17 mouse cellular contexts compared by ENCODE assay signal in the genomic region with DNA sequence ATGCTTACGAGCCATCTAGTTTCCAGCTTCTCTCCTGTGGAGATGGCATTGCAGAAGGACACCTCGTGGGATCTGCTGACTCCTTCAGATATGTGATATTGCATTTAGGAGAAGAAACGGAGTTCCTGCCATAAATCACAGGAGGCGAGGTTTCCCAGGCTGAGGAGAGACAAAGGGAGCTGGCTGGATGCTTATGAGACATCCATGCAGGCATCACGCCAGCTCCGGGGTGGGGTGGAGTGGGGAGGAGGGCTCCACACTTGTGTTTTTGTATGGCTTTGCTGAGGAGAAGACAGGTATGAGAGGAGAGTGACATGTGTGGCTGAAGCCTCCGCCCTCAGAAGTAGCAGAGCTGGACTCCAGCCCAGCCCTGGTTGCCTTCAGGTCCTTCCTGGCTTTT. TPM values are rescaled to one million over a fixed set of nuclear protein-coding genes. Genes with fewer than 3 reads are reported as not detected.
DNase-seq lines count a peak whose midpoint lies in the region; ATAC-seq and TF ChIP-seq lines count a peak whose summit lies in the region.
"Had no signal": no experiment of that assay in that cellular context is flagged by ENCODE, and none has a peak within 500 bp of the region (broad histone marks: within the 10 kb centered on the region; RNA-seq: fewer than 3 reads in every experiment).

No protein-coding gene starts in this region.

- 71% methylated on average over 7 of the region's 7 CpGs for WGBS in hindbrain, embryonic 13.5 days

- no peaks in the 10 kb centered on the region for H3K27me3 ChIP-seq in Patski
- no peaks in the 10 kb centered on the region for H3K27me3 ChIP-seq in hindbrain, embryonic 13.5 days
- H3K27me3 ChIP-seq: CH12.LX; heart, embryonic 12.5 days had no signal

- in situ Hi-C loops in Patski (cut with MboI; ENCODE audit: low pct_unique_long_range_greater_than_20kb) = no loop called here

- TF ChIP-seq CTCF in Patski (IDR thresholded peaks at IDR 0.05) = no peak

- peaks cover 46% of the 10 kb centered on the region for H3K4me1 ChIP-seq in hindbrain, embryonic 13.5 days (replicated peaks)

- H3K27ac ChIP-seq in hindbrain, embryonic 13.5 days = peak overlapping the region; percentile 24
- H3K27ac ChIP-seq: limb, embryonic 13.5 days; stomach, postnatal 0 days had no signal

- peak; percentile 55 for DNase-seq in heart, adult 11 months
- DNase-seq in heart, adult 8-10 months (ENCODE audit: low spot score) = no peak
- peak; percentile 43 for DNase-seq in kidney, postnatal 10 days
- DNase-seq in kidney, adult 18-20 months = no peak
- DNase-seq in Patski (ENCODE audit: low read depth, low spot score) = peak; percentile 31
- DNase-seq in thymus, postnatal 25 days = no peak
- DNase-seq: adrenal gland, adult 8-10 months; lung, adult 2 months had no signal

- H3K9ac ChIP-seq in hindbrain, embryonic 13.5 days = no peak overlapping the region
- H3K9ac ChIP-seq: heart, embryonic 12.5 days; limb, embryonic 13.5 days had no signal

- H3K36me3 ChIP-seq in hindbrain, embryonic 13.5 days = no peaks in the 10 kb centered on the region
- H3K36me3 ChIP-seq: heart, embryonic 12.5 days; limb, embryonic 13.5 days had no signal

- 0 out of 2 replicates have a peak, but pooled peaks cover 3% of the 10 kb centered on the region for H3K9me3 ChIP-seq in hindbrain, embryonic 13.5 days

- CTCF ChIA-PET in Patski (lab: Charles Lee) = interaction anchor here (1.3 kb wide), 1 partner anchor 21 kb away, joined by 4 read pairs; no protein-coding TSS in a partner anchor

- no peak overlapping the region for H3K4me2 ChIP-seq in hindbrain, embryonic 13.5 days
- H3K4me2 ChIP-seq: heart, embryonic 12.5 days; limb, embryonic 13.5 days had no signal

- POLR2A ChIA-PET in Patski (lab: Charles Lee) = interaction anchor here (1.5 kb wide), 1 partner anchor 9 kb away, joined by 4 read pairs; no protein-coding TSS in a partner anchor

- no peak for ATAC-seq in Patski
- ATAC-seq in hindbrain, embryonic 13.5 days (ENCODE audit: low FRiP score) = no peak; the same call in 1 of the 2 replicates
- ATAC-seq: intestine, postnatal 0 days had no signal

- no peak overlapping the region for H3K4me3 ChIP-seq in hindbrain, embryonic 13.5 days
- H3K4me3 ChIP-seq: heart, embryonic 12.5 days; limb, embryonic 13.5 days had no signal

RNA-seq across cellular contexts. Expression of gene Susd4, which starts 50.3 kb away (rescaled TPM):
- total RNA-seq in heart, adult 8-10 months (2022) = under 1 TPM; 0.12 to 0.57 (median 0.28) TPM
- polyA plus RNA-seq in Patski (2021) = 21.5 TPM
- polyA plus RNA-seq in hindbrain, embryonic 13.5 days (2015; fragmentation: Nextera tagmentation; extraction: Ambion mirVana) = 57.4 and 59.7 TPM in 2 replicates
- total RNA-seq: CH12.LX; common myeloid progenitor, adult 5-6 weeks; megakaryocyte, adult 5-6 weeks; monocyte, adult 5-6 weeks had no signal

Comparison
In these comparisons a context has a peak if more than half of its experiments do, and no peak if none do; other contexts are left out.
1. DNase-seq: peak in heart, adult 11 months (single experiment), kidney, postnatal 10 days (single experiment) and Patski (single experiment); none in heart, adult 8-10 months (single experiment), kidney, adult 18-20 months (single experiment) and thymus, postnatal 25 days (single experiment).